Mouse (Mus musculus): Measurements from ENCODE around the gene Rrp1b.
A peak's percentile ranks its signal among the peaks of the same experiment; 100 is the strongest.
"Not testable (repeated sequence)": the region's sequence is repeated elsewhere in the genome, so short reads cannot be mapped to it uniquely, and the experiment has no call there.

The Rrp1b gene

DNA sequence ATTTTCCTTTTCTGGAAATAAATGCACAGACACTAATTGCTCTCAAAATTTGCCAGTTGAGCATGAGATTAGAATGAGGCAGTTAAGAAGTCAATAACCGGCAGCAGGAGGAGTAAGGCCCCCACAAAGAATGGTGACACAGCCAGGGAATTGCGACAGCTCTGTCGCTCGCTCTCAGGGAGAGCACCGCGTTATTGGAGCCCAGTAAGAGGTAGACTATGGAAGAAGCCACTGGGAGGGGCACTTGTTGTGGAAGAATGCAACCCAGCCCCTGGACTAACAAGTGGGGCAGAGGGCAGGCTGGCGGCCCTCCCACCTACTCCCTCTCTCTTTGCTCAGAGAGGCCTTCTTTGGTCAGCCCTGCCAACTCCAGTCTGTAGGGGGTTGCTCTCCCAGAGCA lies 4.2 kb upstream of the Rrp1b start:
- no peak for DNase-seq (ENCODE audit: low spot score in 2 of 2)

DNA sequence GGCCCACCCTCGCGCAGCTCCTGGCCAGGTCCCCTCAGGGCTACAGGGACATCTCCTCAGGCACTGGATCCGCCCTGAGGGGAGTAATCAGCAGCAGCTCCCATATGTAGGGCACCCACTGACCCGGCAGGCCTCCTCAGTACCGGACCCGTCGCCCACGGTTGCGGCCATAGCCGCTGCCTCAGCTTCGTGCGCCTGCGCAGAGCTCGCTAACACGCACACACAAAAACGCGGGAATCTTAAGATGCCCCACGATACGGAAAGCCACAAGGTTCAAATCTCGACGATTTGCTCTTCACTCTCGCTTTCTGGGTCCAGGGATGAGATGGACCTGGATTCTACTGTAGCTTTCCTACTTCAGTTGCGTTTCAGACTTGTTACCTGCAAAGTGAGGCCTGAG lies 1.6 kb upstream of the Rrp1b start:
- DNase-seq (ENCODE audit: low spot score in 2 of 2): no peak

DNA sequence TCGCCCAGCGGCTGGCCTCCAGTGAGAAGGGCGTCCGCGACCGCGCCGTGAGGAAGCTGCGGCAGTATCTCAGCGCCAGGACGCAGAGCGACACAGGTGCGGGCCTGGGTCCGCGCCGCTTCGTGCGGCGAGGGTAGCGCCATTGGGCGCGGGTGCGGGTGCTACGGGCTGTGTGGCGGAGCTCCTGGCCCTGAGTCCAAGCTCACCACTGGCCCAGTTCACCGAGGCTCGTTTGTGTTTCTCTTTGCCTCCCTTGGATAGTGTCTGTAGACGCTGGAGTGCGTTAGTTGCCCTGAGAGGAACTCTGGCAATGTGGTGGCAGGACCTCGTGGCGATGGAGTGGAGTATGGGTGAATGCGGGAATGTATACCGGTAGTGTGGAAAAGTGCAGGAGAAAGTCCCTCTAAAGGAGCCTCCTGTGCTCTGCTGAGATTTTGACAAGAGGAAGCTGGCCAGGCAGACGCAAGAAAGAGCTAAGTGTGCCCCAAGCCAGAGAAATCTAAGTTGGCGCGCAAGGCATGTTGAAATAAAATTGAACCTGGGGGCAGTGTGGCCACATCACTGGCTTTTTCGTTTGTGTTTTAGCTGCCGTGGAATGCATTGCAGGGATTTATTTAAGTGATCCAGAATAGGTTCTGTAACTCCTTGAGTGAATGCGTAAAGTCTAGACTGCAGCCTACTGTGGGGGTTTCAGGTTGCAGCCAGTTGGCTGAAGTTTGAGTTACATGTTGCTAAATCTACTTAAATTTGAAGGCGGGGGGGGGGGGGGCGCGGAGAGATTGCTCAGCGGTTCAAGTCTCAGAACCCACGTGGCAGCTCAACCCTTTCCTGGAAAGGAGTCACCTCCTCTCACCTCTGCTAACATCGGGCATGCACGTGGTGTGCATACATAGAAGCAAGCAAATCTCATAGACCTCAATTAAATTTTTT lies 874 bp downstream of the Rrp1b start:
- DNase-seq (ENCODE audit: low spot score in 2 of 2): no peak

DNA sequence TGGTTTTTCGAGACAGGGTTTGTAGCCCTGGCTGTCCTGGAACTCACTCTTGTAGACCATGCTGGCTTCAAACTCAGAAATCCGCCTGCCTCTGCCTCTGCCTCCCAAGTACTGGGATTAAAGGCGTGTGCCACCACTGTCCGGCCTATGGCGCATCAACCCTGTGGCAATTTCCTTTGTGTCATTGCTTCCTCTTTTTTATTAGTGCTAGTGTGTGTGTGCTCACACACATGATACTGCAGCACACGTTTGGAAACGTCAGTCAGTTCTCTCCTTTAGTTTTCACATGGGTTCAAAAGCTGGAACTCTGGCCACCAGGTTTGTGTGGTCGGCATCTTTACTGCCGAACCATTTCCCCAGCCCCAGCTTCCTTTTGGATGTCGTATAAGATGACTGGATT lies 4.4 kb downstream of the Rrp1b start:
- DNase-seq (ENCODE audit: low spot score in 2 of 2): no peak

DNA sequence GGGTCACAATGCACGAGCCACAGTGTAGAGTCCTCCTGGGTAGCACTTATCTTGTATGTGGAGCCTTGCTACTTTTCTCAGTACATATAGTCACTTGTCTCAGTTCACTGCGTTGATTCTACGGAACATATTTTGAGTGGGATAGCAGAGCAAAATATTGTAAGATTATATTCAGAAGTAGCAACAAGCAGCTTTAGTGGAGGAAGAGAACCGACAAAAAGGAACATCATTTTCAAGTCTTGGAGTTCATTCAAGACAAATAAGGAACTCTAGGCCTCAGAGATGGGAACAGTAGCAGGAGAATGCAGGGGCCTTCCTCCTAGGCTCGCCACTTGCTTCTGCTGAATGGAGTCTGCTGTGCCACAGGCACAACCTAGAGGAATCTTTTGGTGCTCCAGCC lies 10.6 kb downstream of the Rrp1b start:
- DNase-seq (ENCODE audit: low spot score in 2 of 2): no peak

DNA sequence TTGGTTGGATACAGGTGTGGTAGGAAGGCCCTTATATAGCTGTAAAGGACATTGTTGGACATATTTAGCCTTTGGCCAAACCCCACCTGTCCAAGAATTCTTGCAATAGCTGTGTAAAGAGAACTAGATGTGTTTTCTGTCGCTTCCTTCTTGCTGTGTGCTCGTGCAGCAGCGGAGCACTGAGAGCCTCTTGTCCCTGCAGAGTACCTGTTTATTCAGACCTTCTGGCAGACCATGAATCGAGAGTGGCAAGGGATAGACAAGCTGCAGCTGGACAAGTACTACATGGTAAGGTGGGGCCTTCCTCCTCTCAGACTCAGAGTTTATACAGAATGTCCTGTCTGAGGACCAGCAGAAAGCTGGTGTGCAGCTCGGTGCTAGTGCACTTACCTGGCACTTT lies 12.5 kb downstream of the Rrp1b start:
- no peak for DNase-seq (ENCODE audit: low spot score in 2 of 2)

DNA sequence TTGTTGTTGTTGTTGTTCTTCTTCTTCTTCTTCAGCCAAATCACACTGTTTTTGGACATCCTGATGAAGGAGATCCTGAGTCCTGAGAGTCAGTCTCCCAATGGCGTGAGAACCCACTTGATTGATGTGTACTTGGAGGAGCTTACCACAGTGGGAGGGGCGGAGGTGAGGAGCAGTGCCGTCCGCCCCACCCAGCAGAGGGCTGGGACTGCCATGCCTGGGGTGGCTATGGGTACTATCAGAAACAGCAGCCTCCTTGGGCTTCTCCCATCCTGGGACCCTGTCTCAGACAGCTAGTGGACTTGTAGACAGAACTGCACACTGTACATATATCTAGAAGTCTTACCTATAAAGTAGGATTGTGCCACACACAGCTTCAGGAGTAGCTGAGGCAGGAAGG lies 14.0 kb downstream of the Rrp1b start:
- no peak for DNase-seq (ENCODE audit: low spot score in 2 of 2)

DNA sequence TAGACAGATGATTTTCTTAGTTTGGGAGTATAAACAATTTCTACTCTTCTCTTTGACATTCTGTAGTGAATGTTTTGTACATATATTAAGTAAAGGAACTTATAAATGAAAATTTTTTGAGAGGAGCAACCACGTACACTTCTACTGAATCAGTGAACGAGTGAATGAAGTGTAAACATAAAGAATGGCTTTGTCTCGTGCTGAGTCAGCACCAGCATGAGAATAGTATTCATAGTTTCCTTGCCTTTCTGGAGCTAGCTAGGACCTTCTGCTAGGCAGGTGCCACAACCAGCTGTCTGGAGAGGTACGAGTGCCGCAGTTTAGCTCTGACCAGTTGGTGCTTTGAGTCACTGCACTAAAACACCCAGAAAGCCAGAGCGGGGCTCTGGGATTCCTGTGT lies 14.7 kb downstream of the Rrp1b start:
- DNase-seq (ENCODE audit: low spot score in 2 of 2): no peak

DNA sequence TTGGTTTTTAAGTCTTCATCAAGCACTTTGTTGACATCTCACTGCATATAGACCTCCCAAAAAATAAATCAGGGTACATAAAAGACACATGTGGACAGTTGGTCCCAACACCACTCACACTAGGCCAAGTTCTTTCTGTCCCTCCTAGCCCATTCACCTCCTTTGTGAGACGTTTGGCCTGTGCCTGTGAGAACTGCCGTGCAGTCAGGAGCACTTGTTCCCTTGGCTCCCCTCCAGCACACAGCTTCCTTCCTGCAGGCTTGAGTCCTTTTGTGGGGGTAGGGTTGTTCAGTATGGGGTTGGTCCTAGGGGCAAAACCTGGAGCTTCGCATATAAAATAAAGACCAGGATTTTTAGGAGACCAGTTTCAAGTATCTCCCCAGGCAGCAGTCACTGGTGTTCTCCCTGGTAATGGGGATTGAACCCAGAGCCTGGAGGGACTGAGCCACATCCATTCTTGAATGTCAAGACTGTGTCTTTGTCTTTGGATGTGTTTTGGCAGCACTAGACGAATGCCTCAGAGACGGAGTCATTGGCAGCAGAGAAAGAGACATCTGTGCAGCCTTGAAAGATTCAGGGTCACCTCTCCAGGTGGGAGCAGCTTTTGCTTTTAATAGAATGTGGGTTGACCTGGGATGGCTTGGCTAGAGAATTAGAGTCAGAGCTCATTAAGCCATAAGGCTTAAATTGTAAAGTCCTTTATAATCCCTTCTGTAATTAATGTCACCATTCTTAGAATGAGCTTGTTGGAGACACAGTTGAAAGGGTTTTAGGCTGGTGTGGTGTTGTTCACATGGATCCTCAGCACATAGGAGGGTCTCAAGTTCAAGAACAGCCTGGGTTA lies 16.6 kb downstream of the Rrp1b start:
- DNase-seq (ENCODE audit: low spot score in 2 of 2): no peak

DNA sequence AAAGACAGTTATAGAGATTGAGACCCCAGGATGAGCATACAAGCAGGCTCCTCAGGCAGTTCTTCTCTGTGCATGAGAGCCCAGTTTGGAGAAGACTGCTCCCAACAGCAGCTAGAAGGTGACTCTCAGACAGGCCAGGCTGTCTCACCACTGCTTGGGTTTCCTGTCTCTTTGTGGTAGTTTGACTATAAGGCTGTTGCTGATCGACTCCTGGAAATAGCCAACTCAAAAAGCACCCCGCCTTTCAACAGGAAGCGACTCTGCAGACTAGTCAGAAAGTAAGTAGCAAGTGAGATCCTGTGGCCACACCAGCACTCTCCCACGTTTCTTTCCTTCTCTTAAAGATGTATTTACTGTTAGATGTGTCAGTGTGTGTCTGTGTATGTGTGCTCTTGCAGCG lies 17.8 kb downstream of the Rrp1b start:
- DNase-seq (ENCODE audit: low spot score in 2 of 2): no peak

DNA sequence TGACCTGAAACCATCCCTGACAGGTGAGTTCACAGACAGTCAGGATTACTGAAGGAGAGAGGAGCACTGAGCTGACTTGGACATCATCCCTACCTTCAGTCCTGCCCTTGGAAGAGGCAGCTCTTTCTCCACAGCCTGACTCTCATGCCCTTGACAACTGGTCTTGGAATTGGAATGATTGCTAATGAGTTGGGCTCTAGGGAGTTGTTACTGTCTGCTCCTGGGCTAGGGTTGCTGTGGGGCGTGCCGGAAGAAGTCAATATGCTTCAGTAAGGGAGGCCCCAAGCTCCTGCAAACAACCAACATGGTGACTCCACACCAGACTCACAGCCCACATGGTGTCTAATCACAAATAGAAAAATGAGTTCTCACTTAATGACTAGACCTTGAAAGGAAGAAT lies 21.9 kb downstream of the Rrp1b start:
- no peak for DNase-seq (ENCODE audit: low spot score in 2 of 2)

DNA sequence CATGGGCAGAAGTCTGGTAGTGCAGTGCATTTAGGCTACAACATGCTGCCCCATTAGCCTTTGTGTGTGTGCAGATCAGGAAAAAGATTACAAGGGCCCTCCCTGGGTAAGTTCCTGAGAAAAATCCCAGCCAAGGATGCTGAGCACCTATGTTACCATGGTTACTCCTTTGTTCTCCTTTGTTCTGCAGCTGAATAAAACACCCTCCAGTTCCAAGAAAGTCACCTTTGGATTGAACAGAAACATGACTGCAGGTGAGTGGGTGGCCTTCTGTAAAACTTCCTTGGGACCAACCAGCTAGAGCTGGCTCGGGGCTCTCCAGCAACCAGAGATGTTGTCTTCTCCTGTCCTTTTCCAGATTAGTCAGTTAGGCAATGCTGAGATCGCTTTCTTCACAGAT lies 23.2 kb downstream of the Rrp1b start:
- no peak for DNase-seq (ENCODE audit: low spot score in 2 of 2)

DNA sequence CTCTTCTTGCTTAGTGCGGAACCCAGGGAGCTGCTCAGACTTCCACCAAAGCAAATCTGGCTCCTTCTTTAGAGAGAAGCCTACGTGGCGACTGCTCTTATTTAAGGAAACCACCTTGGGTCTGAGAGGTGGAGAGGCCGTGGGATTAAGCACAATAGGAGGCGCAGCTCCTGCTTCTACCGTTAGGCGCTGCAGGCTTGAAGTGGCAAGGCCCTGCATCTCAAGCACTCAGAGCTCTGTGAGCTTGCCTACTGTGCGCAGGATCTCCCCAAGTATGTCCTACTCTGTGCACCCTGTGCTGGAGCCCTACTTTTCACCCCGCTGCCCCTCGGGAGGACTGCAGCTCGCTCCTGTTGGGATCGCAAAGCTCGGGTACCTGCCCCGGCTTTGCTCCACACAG lies 25.3 kb downstream of the Rrp1b start:
- no peak for DNase-seq (ENCODE audit: low spot score in 2 of 2)

DNA sequence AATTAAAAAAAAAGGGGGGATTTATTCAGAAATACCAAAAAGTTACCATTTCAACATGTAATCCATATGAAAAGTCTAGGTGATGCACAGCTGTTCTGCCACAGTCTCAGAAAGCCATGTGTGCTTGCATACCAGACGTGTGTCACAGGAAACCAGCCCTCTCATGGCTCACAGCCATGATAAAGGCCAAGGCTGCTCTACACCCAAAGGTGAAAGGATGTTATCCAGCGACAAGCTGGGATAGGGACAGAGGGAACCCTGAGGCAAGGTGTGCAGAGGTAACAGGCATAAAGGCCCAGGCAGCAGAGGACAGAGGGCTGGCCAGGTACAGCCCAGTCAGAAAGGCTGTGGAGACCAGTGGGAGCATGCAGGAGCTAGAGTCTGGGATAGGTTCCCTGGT lies 27.8 kb downstream of the Rrp1b start:
- DNase-seq (ENCODE audit: low spot score in 2 of 2): no peak

DNA sequence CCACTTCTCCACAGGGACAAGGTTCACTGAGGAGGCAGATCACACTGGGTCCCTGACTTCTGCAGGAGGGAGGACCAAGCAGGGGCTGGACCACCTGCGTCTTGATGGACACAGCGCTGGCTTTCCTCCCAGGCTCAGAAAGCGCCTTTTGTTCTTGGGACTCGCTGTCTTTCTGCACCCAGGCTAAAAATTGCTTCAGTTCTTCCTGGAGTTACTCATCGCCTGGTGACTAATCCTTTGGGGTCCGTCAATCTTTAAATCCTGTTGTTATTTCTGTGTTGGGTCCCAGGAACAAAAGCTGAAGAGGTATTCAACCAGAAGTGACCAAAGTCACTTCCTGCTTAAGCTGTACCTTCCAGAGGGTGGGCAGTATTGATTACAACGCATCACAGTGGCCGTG lies 28.9 kb downstream of the Rrp1b start:
- not testable (repeated sequence) for DNase-seq (ENCODE audit: low spot score in 2 of 2)

DNA sequence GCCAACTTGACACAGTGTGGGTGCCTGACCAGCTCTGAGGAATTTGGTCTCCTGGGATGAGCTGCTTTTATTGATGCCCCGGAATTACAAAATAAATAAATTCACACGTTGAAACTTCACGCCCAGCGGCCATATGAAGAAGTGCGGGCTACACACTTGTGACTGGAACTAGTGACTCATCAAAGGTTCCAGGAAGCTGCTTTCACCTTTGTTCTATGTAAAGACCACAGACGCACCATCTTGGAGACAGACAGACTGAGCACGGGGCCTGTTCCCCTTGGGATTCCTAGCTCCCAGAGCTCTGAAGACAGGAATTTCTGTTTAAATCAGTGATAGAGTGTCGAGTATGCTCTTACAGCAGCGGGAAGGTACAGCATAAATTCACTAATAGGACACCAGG lies 31.6 kb downstream of the Rrp1b start:
- no peak for DNase-seq (ENCODE audit: low spot score in 2 of 2)

DNA sequence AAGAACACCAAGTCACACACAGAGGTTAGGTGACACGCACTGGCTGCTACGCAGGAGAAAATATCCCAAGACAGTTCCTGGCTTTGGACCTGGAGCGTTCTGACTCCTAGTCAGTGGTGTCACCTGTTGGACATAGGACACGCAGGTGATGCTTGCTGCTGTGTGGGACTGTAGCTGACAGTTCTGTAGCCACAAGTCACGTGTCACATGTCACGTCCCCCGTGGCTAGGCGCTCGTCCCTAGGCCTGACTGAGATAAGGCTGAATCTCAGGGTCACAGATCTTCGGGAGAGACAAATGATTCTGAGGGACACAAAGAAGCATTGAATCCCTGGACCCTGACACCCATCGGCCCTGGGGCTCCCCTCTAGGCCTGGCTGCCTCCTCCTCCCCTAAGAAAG lies 32.5 kb downstream of the Rrp1b start:
- DNase-seq (ENCODE audit: low spot score in 2 of 2): no peak

DNA sequence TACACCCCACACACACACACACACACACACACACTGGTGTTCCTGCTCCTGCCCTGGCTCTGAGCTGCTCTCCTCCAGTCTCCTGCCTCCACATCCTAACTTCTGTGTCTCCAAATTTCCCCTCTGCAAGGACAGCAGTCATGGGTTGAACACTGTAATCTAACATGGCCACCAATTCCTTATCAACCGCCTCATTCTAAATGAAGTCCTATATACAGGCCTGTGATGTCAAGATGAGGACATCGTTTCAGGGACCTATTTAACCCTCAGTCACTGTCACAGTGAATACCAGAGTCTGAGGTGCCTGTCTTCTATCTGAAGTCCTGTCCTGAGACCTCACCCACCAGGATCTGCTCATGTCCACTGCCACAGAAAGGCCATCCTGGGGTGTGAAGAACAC lies 32.9 kb downstream of the Rrp1b start:
- no peak for DNase-seq (ENCODE audit: low spot score in 2 of 2)

DNA sequence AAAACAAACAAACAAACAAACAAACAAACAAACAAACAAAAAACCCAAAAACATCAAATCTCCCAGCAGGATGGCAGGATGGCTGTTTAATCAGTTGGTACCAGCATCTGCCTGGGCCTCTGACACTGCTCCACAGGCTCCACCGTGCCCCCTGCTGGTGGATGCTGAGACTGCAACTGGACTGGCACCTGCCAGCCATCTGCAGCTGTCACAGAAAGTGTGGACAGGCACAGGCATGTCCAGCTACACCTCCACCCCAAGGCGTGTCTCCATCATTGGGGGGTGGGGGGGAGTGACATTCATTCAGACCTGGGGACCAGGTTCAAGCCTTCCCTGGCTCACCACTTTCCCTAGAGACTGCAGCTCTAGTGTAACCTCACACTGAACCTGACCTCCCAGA lies 37.5 kb downstream of the Rrp1b start:
- peak; percentile 72 to 93 for DNase-seq (ENCODE audit: low spot score in 2 of 2)

DNA sequence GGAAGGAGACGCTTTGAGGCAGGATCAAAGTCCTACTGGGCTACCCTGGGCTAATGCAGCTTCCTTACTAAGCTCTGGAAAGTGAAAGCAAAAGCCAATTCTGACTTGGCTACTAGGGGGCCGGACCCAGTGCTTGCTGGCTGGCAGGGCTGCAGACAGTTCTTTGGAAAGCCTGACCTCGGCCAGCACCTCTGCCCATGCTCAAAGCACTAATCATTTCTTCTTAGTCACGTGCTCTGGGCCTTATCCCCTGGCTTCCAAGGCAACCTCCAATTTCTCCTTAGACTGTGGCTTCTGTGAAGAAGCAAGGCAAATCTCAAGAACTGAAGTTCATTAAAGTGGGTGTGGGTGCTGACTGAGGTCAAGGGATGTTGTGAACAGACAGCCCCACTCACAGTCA lies 38.8 kb downstream of the Rrp1b start:
- DNase-seq (ENCODE audit: low spot score in 2 of 2): no peak

DNA sequence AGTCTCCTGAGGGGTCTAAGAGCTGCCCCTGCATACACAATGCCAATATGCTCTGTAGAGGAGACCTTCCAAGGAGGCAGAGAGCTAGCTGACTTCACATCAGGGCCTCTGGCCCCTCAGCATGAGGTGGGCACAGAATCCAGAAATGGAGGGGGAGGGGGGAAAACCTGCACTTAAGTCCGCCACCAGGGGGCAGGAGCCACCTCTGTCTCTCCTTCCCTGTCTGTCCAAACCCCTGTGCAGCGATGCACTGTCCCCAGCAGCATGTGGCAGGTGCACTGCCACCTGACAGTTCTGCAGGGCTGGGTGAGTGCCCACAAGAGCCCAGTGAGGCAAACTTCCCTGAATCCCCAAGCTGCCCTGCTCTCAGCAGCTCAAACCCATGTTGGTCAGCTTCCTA lies 39.3 kb downstream of the Rrp1b start:
- peak in 1 of 2 experiments; percentile 35 for DNase-seq (ENCODE audit: low spot score in 2 of 2)

DNA sequence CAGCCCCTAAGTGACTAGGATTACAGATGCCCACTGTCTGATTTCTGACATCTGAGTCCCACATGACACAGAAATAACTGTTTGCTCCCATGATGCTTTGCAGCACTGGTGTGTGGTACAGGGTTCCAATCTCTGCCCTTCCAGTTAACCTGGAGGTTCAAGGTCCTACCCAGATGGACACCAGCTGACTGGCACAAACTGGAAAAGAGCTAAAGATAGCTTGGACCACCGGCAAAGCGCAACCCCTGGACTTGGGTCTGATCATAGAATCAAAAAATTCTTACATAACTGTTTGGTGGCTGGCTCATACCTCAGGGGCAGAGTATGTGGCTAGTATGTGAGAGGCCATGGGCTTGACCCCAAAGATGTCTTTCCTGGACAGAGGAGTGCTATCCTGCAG lies 47.5 kb downstream of the Rrp1b start:
- DNase-seq (ENCODE audit: low spot score in 2 of 2): no peak

DNA sequence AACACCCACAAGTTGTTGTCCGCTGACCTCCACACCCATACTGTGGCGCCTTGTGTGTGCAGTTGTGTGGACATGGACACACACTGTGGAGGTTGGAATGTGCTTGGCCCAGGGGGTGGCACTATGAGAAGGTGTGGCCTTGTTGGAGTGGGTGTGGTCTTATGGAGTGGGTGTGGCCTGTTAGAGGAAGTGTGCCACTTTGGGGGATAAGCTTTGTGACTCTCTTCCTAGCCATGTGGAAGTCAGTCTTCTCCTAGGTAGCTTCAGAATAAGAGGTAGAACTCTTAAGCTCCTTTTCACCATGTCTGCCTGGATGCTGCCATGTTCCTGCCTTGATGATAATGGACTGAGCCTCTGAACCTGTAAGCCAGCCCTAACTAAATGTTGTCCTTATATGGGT lies 51.2 kb downstream of the Rrp1b start:
- no peak for DNase-seq (ENCODE audit: low spot score in 2 of 2)

Measured in urinary bladder, adult 18-20 months (tissue).